Mouse (Mus musculus) ES-E14 (cell line): ENCODE measurements around the gene Sephs1. TPM values are rescaled to one million over a fixed set of nuclear protein-coding genes. Genes with fewer than 3 reads are reported as not detected.

ENCODE experiments used
- DNase-seq: peaks from one replicate; pipeline ENCODE4 v3.0.0-alpha.2; 2013; ENCODE audit warnings: low read depth, low spot score
- H3K27ac ChIP-seq: 2 replicates; pipeline ENCODE4 v1.5.1; 2012; ENCODE audit warnings: low read depth, mild to moderate bottlenecking, low read length, moderate library complexity, mixed read lengths; ENCODE audit not compliant: poor library complexity, insufficient read depth, severe bottlenecking
- H3K36me3 ChIP-seq: 2 replicates; pipeline ENCODE4 v1.6.1; 2012; ENCODE audit warnings: mild to moderate bottlenecking, low read length, moderate library complexity, mixed read lengths; ENCODE audit not compliant: control insufficient read depth, poor library complexity, insufficient read depth, severe bottlenecking
- H3K4me1 ChIP-seq, 2 experiments: fragments of 150-350 bp in 1 of 2; sonication (generic) in 1 of 2; 2 replicates each; pipeline ENCODE4 v1.6.1; 2012; ENCODE audit warnings: low read length in 2 of 2, mild to moderate bottlenecking in 1 of 2, mixed read lengths in 1 of 2; ENCODE audit not compliant: control insufficient read depth in 2 of 2, insufficient read depth in 2 of 2, poor library complexity in 1 of 2
- H3K4me3 ChIP-seq, 2 experiments: fragments of 150-350 bp in 1 of 2; sonication (generic) in 1 of 2; 2 replicates each; pipeline ENCODE4 v1.5.1; 2012; ENCODE audit warnings: low read length in 2 of 2, low read depth in 1 of 2, mild to moderate bottlenecking in 1 of 2, mixed read lengths in 1 of 2; ENCODE audit not compliant: insufficient read depth in 1 of 2, poor library complexity in 1 of 2, severe bottlenecking in 1 of 2
- H3K9ac ChIP-seq: 2 replicates; pipeline ENCODE4 v1.6.1; 2012; ENCODE audit warnings: low read depth, mild to moderate bottlenecking, low read length, mixed read lengths; ENCODE audit not compliant: poor library complexity, insufficient read depth, severe bottlenecking
- H3K9me3 ChIP-seq: fragments of 150-350 bp; sonication (generic); 2 replicates; pipeline ENCODE4 v1.6.1; 2012; ENCODE audit warnings: low read depth, mild to moderate bottlenecking, low read length; ENCODE audit not compliant: control insufficient read depth, insufficient read depth
- CHD2 ChIP-seq: IDR thresholded peaks from 2 replicates; pipeline ENCODE4 v1.6.1; 2014; ENCODE audit warnings: mild to moderate bottlenecking, low read depth, low read length, inconsistent platforms
- HCFC1 ChIP-seq: IDR thresholded peaks from 2 replicates; pipeline ENCODE4 v1.6.1; 2012; ENCODE audit warnings: low read length, inconsistent platforms, borderline replicate concordance; ENCODE audit not compliant: insufficient read depth
- MAFK ChIP-seq: IDR thresholded peaks from 2 replicates; pipeline ENCODE4 v1.6.1; 2014; ENCODE audit warnings: mild to moderate bottlenecking, low read depth, low read length, inconsistent platforms; ENCODE audit not compliant: insufficient read depth
- ZC3H11A ChIP-seq: IDR thresholded peaks from 2 replicates; pipeline ENCODE4 v1.6.1; 2012; ENCODE audit warnings: low read depth, mild to moderate bottlenecking, inconsistent platforms, low read length, borderline replicate concordance
- ZNF384 ChIP-seq: IDR thresholded peaks from 2 replicates; pipeline ENCODE4 v1.6.1; 2012; ENCODE audit warnings: low read depth, low read length, inconsistent platforms
- in situ Hi-C, 2 experiments: fragments of 600-800 bp; cut with MboI; formaldehyde crosslinking; loops; one replicate each; pipeline ENCODE4 v1.15.1; 2025; ENCODE audit warnings: low sequenced_read_pairs in 2 of 2, inconsistent platforms in 1 of 2; ENCODE audit not compliant: unreplicated experiment in 2 of 2
- total RNA-seq: library from RNA; depleted of rRNA; stranded (reverse); fragments of 300-350 nt; gene quantifications from 2 replicates; pipeline ENCODE4 v1.2.3, GENCODE M21; 2012

Sephs1 gene
- total RNA-seq, 1 experiment, result 39.5 TPM

- Histone ChIP-seq H3K9ac (peak within 1 kb of the TSS; percentile 79), H3K9me3 (no peaks in the 10 kb centered on the region), H3K27ac (peak within 1 kb of the TSS; percentile 14; the same call in 1 of the 2 replicates), H3K4me3 (peak within 1 kb of the TSS; percentile 77 to 87), H3K4me1 (peaks cover 4 to 9% of the 10 kb centered on the region in 2 experiments; a peak in 2 of 4 replicates), H3K36me3 (no peaks in the 10 kb centered on the region)
- in situ Hi-C loops, result no loop called here
- TF ChIP-seq CHD2 (no peak), HCFC1 (0 out of 2 replicates have a peak, but pooled peaks have one; percentile 32)
- peak; percentile 86 for DNase-seq
Observed at GRCm38 (mm10) chr2:4918860-4919739, 37.7 kb downstream of the Sephs1 start, which contains the start of gene Phyh. Gene Phyh, plus strand, starts transcription at chr2:4919019.

GRCm38 (mm10) chr2:4921019-4921418, 39.7 kb downstream of the Sephs1 start:
- in situ Hi-C loops, result no loop called here
- TF ChIP-seq CHD2 (no peak), MAFK (no peak), ZC3H11A (no peak), HCFC1 (no peak), ZNF384 (peak; percentile 61)
- peaks cover 2% of the 10 kb centered on the region; the same call in 1 of the 2 replicates for H3K36me3 ChIP-seq
- H3K27ac ChIP-seq, result no peak overlapping the region
- no peak overlapping the region for H3K4me3 ChIP-seq
- H3K9ac ChIP-seq, result no peak overlapping the region
- DNase-seq, result no peak
- no peaks in the 10 kb centered on the region for H3K9me3 ChIP-seq
- peaks cover 4 to 8% of the 10 kb centered on the region in 2 experiments; a peak in 2 of 4 replicates for H3K4me1 ChIP-seq

GRCm38 (mm10) chr2:4922476-4923164, 41.3 kb downstream of the Sephs1 start:
- no peak for DNase-seq
- in situ Hi-C loops, result no loop called here
- TF ChIP-seq ZC3H11A (no peak), MAFK (no peak), CHD2 (no peak), ZNF384 (no peak), HCFC1 (no peak)
- peaks cover 5% of the 10 kb centered on the region; the same call in 1 of the 2 replicates for H3K36me3 ChIP-seq
- no peak overlapping the region for H3K27ac ChIP-seq
- no peak overlapping the region for H3K9ac ChIP-seq
- H3K4me1 ChIP-seq, result peaks cover 0 to 4% of the 10 kb centered on the region in 2 experiments; a peak in 1 of 4 replicates
- no peaks in the 10 kb centered on the region; the same call in 1 of the 2 replicates for H3K9me3 ChIP-seq
- no peak overlapping the region for H3K4me3 ChIP-seq

- no peak for DNase-seq
- H3K4me1 ChIP-seq, result no peaks in the 10 kb centered on the region
- in situ Hi-C loops, result no loop called here
- no peaks in the 10 kb centered on the region; the same call in 1 of the 2 replicates for H3K9me3 ChIP-seq
- TF ChIP-seq HCFC1 (no peak), MAFK (no peak), ZC3H11A (no peak), CHD2 (no peak), ZNF384 (no peak)
- no peak overlapping the region for H3K9ac ChIP-seq
- no peak overlapping the region for H3K27ac ChIP-seq
- peaks cover 5% of the 10 kb centered on the region for H3K36me3 ChIP-seq
- no peak overlapping the region for H3K4me3 ChIP-seq
Observed at GRCm38 (mm10) chr2:4927391-4927790, 46.0 kb downstream of the Sephs1 start.
